Mouse (Mus musculus): Measurements from ENCODE around the gene Wfdc5. TPM values are rescaled to one million over a fixed set of nuclear protein-coding genes. Genes with fewer than 3 reads are reported as not detected.

Wfdc5 gene
- polyA plus RNA-seq, 1 experiment from 2014 or later: not detected

DNA sequence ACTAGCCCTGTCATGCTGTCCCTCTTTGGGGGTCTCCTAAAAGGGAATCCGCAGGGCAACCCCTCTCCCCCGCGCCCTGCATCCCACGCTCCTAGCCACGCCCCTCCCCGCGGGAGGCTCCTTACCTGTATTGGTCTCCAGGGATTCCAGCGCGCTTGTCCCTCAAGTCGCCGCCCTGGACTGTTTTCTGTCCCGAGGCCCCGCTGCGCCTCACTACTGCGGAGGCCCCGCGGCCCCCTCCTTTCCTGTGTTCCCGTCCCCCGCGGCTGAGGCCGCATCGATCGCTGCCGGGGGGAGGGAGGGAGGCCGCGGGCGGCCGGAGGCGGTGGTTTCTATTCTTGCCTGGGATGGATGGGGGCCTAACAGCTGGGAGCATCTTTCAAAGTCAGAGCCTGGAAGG is 11.6 kb downstream of the Wfdc5 start, which contains the start of gene Kcns1:
Gene Kcns1, minus strand, starts transcription at position 212 of the 400 bp plus-strand sequence.
- H3K27me3 ChIP-seq: peaks cover 79% of the 10 kb centered on the region
- H3K9ac ChIP-seq: peak within 1 kb of the TSS; percentile 57
- peak within 1 kb of the TSS; percentile 38 for H3K4me3 ChIP-seq
- no peaks in the 10 kb centered on the region for H3K36me3 ChIP-seq
- under 1% methylated on average over 27 of the region's 29 CpGs for WGBS
- no peaks in the 10 kb centered on the region for H3K9me3 ChIP-seq
- no peak within 1 kb of the TSS for H3K27ac ChIP-seq
- H3K4me2 ChIP-seq: peak within 1 kb of the TSS; percentile 64
- H3K4me1 ChIP-seq: peaks cover 29% of the 10 kb centered on the region
- no peak for ATAC-seq (ENCODE audit: insufficient number of reproducible peaks, insufficient read depth, low FRiP score, low TSS enrichment, low read depth)

DNA sequence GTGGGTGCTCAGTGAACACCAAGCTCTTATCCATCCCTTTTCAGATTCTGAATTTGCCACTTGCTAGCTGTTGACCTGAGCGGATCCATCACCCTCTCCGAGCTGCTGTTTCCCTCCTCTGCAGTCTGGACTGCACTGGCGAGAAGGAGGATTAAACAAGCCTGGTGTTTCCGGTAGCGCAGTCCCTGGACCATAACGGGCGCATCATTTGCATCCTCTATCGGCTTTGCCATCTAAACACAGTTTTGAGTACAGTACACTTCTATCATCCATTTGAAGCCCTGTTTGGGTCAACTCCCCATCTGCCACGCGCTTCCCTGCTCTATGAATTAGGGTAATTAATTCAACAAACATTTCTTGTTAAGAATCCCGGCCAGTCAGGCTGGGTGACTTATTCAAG is 12.2 kb downstream of the Wfdc5 start:
- H3K27ac ChIP-seq: no peak overlapping the region
- no peak overlapping the region for H3K9ac ChIP-seq
- no peaks in the 10 kb centered on the region for H3K36me3 ChIP-seq
- peaks cover 29% of the 10 kb centered on the region for H3K4me1 ChIP-seq
- H3K27me3 ChIP-seq: peaks cover 85% of the 10 kb centered on the region
- 2% methylated on average over 11 of the region's 11 CpGs for WGBS
- H3K4me3 ChIP-seq: peak overlapping the region; percentile 38; the same call in 1 of the 2 replicates
- no peak for ATAC-seq (ENCODE audit: insufficient number of reproducible peaks, insufficient read depth, low FRiP score, low TSS enrichment, low read depth)
- H3K9me3 ChIP-seq: no peaks in the 10 kb centered on the region
- peak overlapping the region; percentile 64 for H3K4me2 ChIP-seq

DNA sequence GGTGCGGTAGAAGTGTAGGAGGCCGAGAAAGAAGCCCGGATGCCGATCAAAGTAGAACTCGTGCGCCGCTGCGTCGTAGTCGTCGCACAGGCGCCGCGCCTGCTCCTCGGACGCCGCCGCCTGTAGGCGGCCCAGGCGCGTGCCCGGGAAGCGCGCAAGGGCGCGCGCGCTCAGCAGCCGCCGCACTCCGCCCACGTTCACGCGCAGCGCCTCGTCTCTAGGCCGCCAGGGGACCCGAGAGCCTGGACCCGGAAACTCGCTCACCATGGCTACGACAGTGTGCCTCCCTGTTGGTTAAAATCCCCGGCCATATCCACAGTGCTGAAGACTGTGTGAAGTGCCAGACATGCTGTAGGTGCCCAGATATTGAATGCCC is 14.0 kb downstream of the Wfdc5 start:
- no peak for ATAC-seq (ENCODE audit: insufficient number of reproducible peaks, insufficient read depth, low FRiP score, low TSS enrichment, low read depth)
- WGBS: 8% methylated on average over 41 of the region's 42 CpGs
- peak overlapping the region; percentile 69 for H3K4me2 ChIP-seq
- H3K9me3 ChIP-seq: no peaks in the 10 kb centered on the region
- no peak overlapping the region for H3K27ac ChIP-seq
- peak overlapping the region; percentile 42 for H3K4me3 ChIP-seq
- H3K36me3 ChIP-seq: no peaks in the 10 kb centered on the region
- H3K9ac ChIP-seq: peak overlapping the region; percentile 54; the same call in 1 of the 2 replicates
- peaks cover 26% of the 10 kb centered on the region for H3K4me1 ChIP-seq
- peaks cover 83% of the 10 kb centered on the region for H3K27me3 ChIP-seq

DNA sequence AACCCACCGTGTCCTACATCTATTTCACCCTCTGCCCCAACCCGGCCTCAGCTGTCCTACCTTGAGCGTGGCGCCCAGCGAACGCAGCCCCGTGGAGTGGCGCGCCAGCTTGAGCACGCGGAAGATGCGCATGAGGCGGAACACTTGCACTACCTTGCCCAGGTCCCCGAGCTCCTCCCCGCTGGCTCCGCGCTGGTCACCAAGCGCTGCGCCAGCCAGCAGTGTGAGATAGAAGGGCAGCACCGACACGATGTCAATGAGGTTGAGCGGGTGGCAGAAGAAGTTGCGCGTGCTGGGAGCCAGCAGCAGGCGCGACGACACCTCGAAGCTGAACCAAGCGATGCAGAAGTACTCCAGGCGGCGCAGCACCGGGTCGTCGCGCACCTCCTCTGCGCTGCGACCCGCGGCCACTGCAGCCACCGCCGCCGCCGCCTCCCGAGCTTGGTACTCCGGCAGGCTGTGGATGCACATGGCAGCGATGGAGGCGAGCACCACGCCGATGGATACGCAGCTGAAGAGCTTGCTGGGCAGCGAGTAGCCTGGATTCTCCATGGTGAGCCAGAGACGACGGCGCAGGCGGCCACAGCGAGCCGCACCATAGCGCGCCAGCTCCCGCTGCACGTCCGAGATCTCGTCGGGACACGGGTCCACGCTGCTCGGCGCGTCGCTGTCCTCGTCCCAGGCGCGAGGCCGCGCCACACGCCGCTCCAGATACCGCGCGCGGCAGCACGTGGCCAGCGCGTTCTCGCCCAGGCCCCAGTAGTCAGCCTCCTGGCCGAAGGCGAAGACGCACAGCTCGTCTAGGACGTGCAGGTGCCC is 14.6 kb downstream of the Wfdc5 start:
- Histone ChIP-seq H3K27me3 (peaks cover 77% of the 10 kb centered on the region), H3K4me3 (peak overlapping the region; percentile 42), H3K4me2 (peak overlapping the region; percentile 69), H3K4me1 (peaks cover 26% of the 10 kb centered on the region), H3K9ac (peak overlapping the region; percentile 54; the same call in 1 of the 2 replicates), H3K36me3 (no peaks in the 10 kb centered on the region), H3K27ac (no peak overlapping the region), H3K9me3 (no peaks in the 10 kb centered on the region)
- ATAC-seq (ENCODE audit: insufficient number of reproducible peaks, insufficient read depth, low FRiP score, low TSS enrichment, low read depth): no peak
- 14% methylated on average over 90 of the region's 90 CpGs for WGBS

DNA sequence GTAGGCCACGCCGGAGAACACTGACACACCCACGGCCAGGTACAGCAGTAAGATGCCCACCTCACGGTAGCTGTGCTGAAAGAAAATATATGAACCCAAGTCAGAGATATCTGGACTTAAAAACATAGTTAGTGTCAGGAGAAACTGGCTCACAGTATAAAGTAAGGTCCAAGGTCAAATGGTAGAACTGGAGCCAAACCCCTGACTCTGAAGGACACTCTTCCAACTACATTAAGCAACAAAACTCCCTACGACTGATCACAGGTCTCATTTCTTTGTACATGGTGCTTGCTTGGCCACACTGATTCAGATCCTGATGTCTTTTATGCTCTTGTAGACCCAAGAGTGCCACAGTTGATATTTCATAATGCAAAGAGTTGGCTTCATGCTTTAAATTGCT is 17.6 kb downstream of the Wfdc5 start:
- H3K4me2 ChIP-seq: no peak overlapping the region
- ATAC-seq (ENCODE audit: insufficient number of reproducible peaks, insufficient read depth, low FRiP score, low TSS enrichment, low read depth): no peak
- H3K9ac ChIP-seq: no peak overlapping the region
- peaks cover 11% of the 10 kb centered on the region for H3K4me1 ChIP-seq
- no peak overlapping the region for H3K27ac ChIP-seq
- H3K27me3 ChIP-seq: peaks cover 50% of the 10 kb centered on the region
- no peaks in the 10 kb centered on the region for H3K36me3 ChIP-seq
- no peaks in the 10 kb centered on the region for H3K9me3 ChIP-seq
- 94% methylated on average over 5 of the region's 5 CpGs for WGBS
- no peak overlapping the region for H3K4me3 ChIP-seq

DNA sequence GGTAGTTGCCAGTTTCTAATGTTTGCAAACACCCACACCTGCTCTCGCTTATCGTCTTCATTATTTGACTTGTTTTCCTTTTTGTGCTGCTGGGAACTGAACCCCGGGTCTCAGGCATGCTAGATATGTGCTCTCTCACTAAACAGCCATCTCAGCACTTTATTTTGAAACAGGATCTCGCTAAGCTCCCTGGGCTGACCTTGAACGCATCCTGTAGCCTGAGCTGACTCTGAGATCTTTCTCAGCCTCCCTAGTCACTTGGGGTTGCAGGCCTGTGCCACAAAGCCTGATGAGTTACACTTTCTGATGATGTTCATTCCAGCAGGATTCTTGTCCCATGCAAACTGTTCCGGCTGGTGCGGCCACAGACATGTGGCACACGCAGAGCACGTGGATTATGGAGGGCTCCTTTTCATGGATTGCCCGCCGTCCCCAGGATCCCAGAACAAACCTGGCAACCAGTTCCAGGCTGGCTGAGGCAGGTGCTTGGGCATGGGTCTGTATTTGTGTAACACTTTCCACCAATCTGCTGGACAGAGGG is 21.0 kb downstream of the Wfdc5 start:
- H3K9ac ChIP-seq: no peak overlapping the region
- H3K4me3 ChIP-seq: no peak overlapping the region
- no peak overlapping the region for H3K4me2 ChIP-seq
- H3K9me3 ChIP-seq: no peaks in the 10 kb centered on the region
- H3K27ac ChIP-seq: no peak overlapping the region
- H3K4me1 ChIP-seq: 0 out of 2 replicates have a peak, but pooled peaks cover 3% of the 10 kb centered on the region
- H3K27me3 ChIP-seq: peaks cover 16% of the 10 kb centered on the region
- ATAC-seq (ENCODE audit: insufficient number of reproducible peaks, insufficient read depth, low FRiP score, low TSS enrichment, low read depth): no peak
- WGBS: 75% methylated on average over 11 of the region's 11 CpGs
- no peaks in the 10 kb centered on the region for H3K36me3 ChIP-seq

DNA sequence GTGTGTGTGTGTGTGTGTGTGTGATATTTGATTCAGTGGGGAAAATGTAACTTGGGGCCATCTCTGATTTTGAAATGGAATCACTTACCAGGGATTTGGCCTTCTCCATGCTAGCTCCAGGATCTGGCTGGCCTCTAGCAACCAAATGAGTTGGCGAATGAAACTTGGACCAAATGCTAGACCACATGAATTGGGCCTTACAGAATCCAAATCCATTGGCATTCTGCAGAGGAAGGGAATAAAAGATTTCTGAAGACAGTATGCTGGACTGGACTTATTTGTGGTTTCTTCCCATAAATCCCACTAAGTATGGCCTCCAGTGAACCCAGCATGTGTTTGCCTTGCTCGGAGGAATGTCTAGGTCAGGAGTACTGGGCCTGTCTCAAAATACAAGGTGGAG is 23.7 kb downstream of the Wfdc5 start:
- WGBS: 75% methylated on average over 2 of the region's 2 CpGs
- H3K4me1 ChIP-seq: 0 out of 2 replicates have a peak, but pooled peaks cover 3% of the 10 kb centered on the region
- no peak for ATAC-seq (ENCODE audit: insufficient number of reproducible peaks, insufficient read depth, low FRiP score, low TSS enrichment, low read depth)
- no peak overlapping the region for H3K9ac ChIP-seq
- H3K4me3 ChIP-seq: no peak overlapping the region
- H3K36me3 ChIP-seq: peaks cover 9% of the 10 kb centered on the region
- H3K27ac ChIP-seq: peak overlapping the region; percentile 11; the same call in 1 of the 2 replicates
- no peak overlapping the region for H3K4me2 ChIP-seq
- H3K9me3 ChIP-seq: no peaks in the 10 kb centered on the region
- H3K27me3 ChIP-seq: no peaks in the 10 kb centered on the region

DNA sequence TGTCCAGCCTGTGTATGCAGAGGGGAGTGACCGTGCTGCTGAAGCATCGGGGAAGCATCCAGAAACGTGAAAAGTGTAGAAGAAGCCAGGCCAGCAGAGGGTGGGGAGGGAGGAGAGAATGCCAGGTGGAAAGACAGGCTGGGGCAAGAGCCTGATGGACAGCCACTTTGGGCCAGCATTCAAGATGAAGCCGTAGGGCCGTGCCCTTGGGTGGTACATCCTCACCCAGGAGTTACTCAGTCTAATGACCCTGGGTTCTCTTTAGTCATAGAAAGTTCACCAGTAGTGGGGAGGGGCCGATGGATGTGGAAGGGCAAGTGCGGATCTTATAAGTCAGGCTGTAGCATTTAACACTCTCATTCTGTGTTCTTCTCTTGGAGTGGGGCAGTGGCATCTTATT is 26.4 kb downstream of the Wfdc5 start:
- no peaks in the 10 kb centered on the region for H3K9me3 ChIP-seq
- H3K4me2 ChIP-seq: no peak overlapping the region
- no peak overlapping the region for H3K9ac ChIP-seq
- ATAC-seq (ENCODE audit: insufficient number of reproducible peaks, insufficient read depth, low FRiP score, low TSS enrichment, low read depth): no peak
- WGBS: 85% methylated on average over 7 of the region's 7 CpGs
- H3K27ac ChIP-seq: no peak overlapping the region
- H3K36me3 ChIP-seq: peaks cover 30% of the 10 kb centered on the region
- H3K4me1 ChIP-seq: peaks cover 6% of the 10 kb centered on the region; the same call in 1 of the 2 replicates
- H3K4me3 ChIP-seq: no peak overlapping the region
- no peaks in the 10 kb centered on the region for H3K27me3 ChIP-seq

DNA sequence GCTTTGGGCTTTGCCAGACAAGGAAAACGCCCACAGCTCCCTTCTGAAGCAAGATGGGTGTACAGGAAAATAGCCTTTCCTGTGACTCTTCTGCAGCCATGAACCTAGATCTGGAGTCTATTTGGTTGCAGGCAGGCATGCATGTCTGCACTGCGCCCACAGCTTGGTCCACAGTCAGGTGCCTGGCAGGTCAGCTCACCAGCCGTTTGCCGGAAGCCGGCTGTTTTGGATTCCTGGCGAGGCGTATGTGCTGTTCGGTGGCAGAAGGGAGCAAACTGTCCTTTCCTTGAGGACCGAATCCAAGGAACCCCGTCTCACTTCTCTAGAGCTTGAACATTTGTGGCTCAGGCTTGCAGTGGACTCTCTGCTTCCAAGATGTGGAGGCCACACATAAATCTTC is 28.5 kb downstream of the Wfdc5 start:
- peaks cover 27% of the 10 kb centered on the region for H3K4me1 ChIP-seq
- 93% methylated on average over 10 of the region's 10 CpGs for WGBS
- H3K4me2 ChIP-seq: no peak overlapping the region
- no peak overlapping the region for H3K9ac ChIP-seq
- H3K36me3 ChIP-seq: peaks cover 30% of the 10 kb centered on the region
- no peaks in the 10 kb centered on the region for H3K27me3 ChIP-seq
- ATAC-seq (ENCODE audit: insufficient number of reproducible peaks, insufficient read depth, low FRiP score, low TSS enrichment, low read depth): no peak
- H3K9me3 ChIP-seq: no peaks in the 10 kb centered on the region
- H3K4me3 ChIP-seq: no peak overlapping the region
- H3K27ac ChIP-seq: no peak overlapping the region

DNA sequence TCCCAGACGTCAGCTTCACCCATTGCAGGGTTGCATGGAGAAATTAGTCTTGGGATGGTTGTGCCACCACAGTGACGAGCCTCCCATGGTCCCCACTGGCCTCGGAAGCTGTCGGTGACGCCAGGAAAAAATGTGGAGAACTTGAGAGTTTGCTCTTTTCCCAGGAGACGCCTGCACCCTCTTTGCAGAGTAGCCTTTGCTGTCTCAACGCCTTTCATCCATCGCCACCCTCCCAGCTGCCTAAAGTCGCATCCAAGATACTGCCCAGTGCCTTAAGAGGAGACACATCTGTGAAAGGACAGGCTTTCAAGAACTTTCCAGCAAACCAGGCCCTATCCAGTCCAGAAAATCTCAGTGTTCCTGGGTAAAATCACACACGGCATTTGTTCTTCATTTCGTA is 30.2 kb downstream of the Wfdc5 start:
- Histone ChIP-seq H3K9me3 (no peaks in the 10 kb centered on the region), H3K27me3 (no peaks in the 10 kb centered on the region), H3K4me2 (no peak overlapping the region), H3K27ac (no peak overlapping the region), H3K4me3 (no peak overlapping the region), H3K36me3 (peaks cover 30% of the 10 kb centered on the region), H3K4me1 (peaks cover 26% of the 10 kb centered on the region), H3K9ac (no peak overlapping the region)
- 87% methylated on average over 11 of the region's 11 CpGs for WGBS
- no peak for ATAC-seq (ENCODE audit: insufficient number of reproducible peaks, insufficient read depth, low FRiP score, low TSS enrichment, low read depth)

DNA sequence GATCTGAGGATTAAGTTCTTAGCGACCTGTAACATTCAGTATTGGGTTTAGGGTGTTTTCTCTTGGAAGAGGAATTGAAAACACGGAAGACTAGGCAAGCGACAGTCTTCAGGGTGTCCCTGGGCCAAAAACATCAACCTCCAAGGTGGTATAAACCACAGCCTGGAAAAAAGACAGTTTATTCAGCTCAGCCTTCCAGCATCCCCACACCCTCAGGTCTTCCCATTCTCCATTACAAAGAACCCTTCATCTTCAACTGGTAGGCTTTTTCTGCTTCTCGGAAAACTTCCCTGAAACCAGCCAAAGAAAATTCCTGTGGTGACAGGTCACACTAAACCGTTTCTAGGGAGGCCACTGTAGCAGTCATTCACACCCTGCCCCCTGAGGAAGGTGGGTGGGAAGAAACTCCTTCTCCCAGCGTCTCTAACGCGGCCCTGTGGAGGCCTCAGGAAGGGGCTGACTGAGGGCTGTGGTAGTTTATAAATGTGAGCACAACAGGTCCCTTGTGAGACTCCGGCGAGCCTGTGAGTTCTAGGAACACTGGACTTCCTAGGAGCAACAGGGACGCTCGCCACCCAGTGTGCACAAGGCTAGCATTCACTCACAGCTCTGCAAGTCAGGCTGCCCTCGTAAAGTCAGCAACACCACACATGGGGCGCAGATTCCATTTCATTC is 32.3 kb downstream of the Wfdc5 start:
- 27% methylated on average over 14 of the region's 14 CpGs for WGBS

More for the DNA sequence above, 32.3 kb downstream of the Wfdc5 start:
- H3K4me2 ChIP-seq: no peak overlapping the region
- no peaks in the 10 kb centered on the region for H3K27me3 ChIP-seq
- H3K9me3 ChIP-seq: no peaks in the 10 kb centered on the region
- no peak overlapping the region for H3K9ac ChIP-seq
- no peak overlapping the region for H3K4me3 ChIP-seq
- H3K27ac ChIP-seq: peak overlapping the region; percentile 84
- peaks cover 36% of the 10 kb centered on the region for H3K36me3 ChIP-seq
- ATAC-seq (ENCODE audit: insufficient number of reproducible peaks, insufficient read depth, low FRiP score, low TSS enrichment, low read depth): peak; percentile 43
- H3K4me1 ChIP-seq: peaks cover 26% of the 10 kb centered on the region

All from embryonic facial prominence, embryonic 13.5 days (tissue).